Comparison of ENCODE assay signal across 23 mouse cellular contexts in genomic region chr6:65114902-65115301, GRCm38 (mm10). TPM values are rescaled to one million over a fixed set of nuclear protein-coding genes. Genes with fewer than 3 reads are reported as not detected.
DNase-seq lines count a peak whose midpoint lies in the region; ATAC-seq lines count a peak whose summit lies in the region.
"Had no signal": no experiment of that assay in that cellular context is flagged by ENCODE, and none has a peak within 500 bp of the region (broad histone marks: within the 10 kb centered on the region; RNA-seq: fewer than 3 reads in every experiment).

No protein-coding gene starts in this region.

- no peak overlapping the region for H3K27ac ChIP-seq in heart, embryonic 10.5 days
- no peak overlapping the region for H3K27ac ChIP-seq in hindbrain, embryonic 12.5 days
- H3K27ac ChIP-seq: embryonic facial prominence, embryonic 10.5 days; forebrain, embryonic 15.5 days; heart, embryonic 15.5 days; kidney, embryonic 15.5 days; layer of hippocampus, adult 2 months; limb, embryonic 10.5 days; liver, embryonic 13.5 days; stomach, embryonic 15.5 days had no signal

- H3K27me3 ChIP-seq in heart, embryonic 10.5 days (ENCODE audit: insufficient read depth, poor library complexity, severe bottlenecking), result no peaks in the 10 kb centered on the region
- H3K27me3 ChIP-seq in hindbrain, embryonic 12.5 days, result no peaks in the 10 kb centered on the region
- H3K27me3 ChIP-seq: forebrain, embryonic 15.5 days; heart, embryonic 15.5 days; kidney, embryonic 15.5 days; liver, embryonic 13.5 days; Patski; stomach, embryonic 15.5 days had no signal

- H3K9ac ChIP-seq in hindbrain, embryonic 12.5 days, result no peak overlapping the region
- H3K9ac ChIP-seq: forebrain, embryonic 15.5 days; heart, embryonic 15.5 days; kidney, embryonic 15.5 days; liver, embryonic 13.5 days; stomach, embryonic 15.5 days had no signal

- no peaks in the 10 kb centered on the region for H3K4me1 ChIP-seq in heart, embryonic 10.5 days
- no peaks in the 10 kb centered on the region for H3K4me1 ChIP-seq in hindbrain, embryonic 12.5 days
- H3K4me1 ChIP-seq: embryonic facial prominence, embryonic 10.5 days; forebrain, embryonic 15.5 days; heart, embryonic 15.5 days; kidney, embryonic 15.5 days; limb, embryonic 10.5 days; liver, embryonic 13.5 days; stomach, embryonic 15.5 days had no signal

- peak; percentile 80 for DNase-seq in heart, adult 11 months
- DNase-seq in heart, embryonic 10.5 days (ENCODE audit: low spot score), result no peak
- DNase-seq in 3T3-L1 (ENCODE audit: low read depth, low spot score), result peak; percentile 29
- DNase-seq in brain, adult 2 months (ENCODE audit: low read depth, low spot score), result peak; percentile 32
- DNase-seq in yolk sac, embryonic 10.5 days (ENCODE audit: low spot score), result no peak
- DNase-seq in spleen, postnatal 10 days (ENCODE audit: low spot score in 2 of 2), result no peak
- DNase-seq: adrenal gland, postnatal 36 days; B cell, adult 2 months; cerebellum, postnatal 14 days; liver, embryonic 13.5 days; lung, postnatal 4 days; midbrain, embryonic 14.5 days had no signal

- peaks cover 73% of the 10 kb centered on the region for H3K36me3 ChIP-seq in heart, embryonic 10.5 days
- H3K36me3 ChIP-seq in hindbrain, embryonic 12.5 days, result peaks cover 48% of the 10 kb centered on the region

- 86% methylated on average over 2 of the region's 2 CpGs for WGBS in heart, embryonic 10.5 days
- WGBS in hindbrain, embryonic 12.5 days, result 84% methylated on average over 2 of the region's 2 CpGs

- H3K4me3 ChIP-seq in heart, embryonic 10.5 days, result no peak overlapping the region
- H3K4me3 ChIP-seq in hindbrain, embryonic 12.5 days, result no peak overlapping the region
- H3K4me3 ChIP-seq: embryonic facial prominence, embryonic 10.5 days; forebrain, embryonic 15.5 days; heart, embryonic 15.5 days; kidney, embryonic 15.5 days; layer of hippocampus, adult 2 months; limb, embryonic 10.5 days; liver, embryonic 13.5 days; stomach, embryonic 15.5 days had no signal

- no peaks in the 10 kb centered on the region for H3K9me3 ChIP-seq in heart, embryonic 10.5 days
- no peaks in the 10 kb centered on the region for H3K9me3 ChIP-seq in hindbrain, embryonic 12.5 days (replicated peaks)
- H3K9me3 ChIP-seq: embryonic facial prominence, embryonic 10.5 days; forebrain, embryonic 15.5 days; heart, embryonic 15.5 days; kidney, embryonic 15.5 days; limb, embryonic 10.5 days; liver, embryonic 13.5 days; stomach, embryonic 15.5 days had no signal

- ATAC-seq in megakaryocyte progenitor cell, adult 5-6 weeks (replicated peaks; ENCODE audit: poor library complexity), result peak; percentile 98
- no peak for ATAC-seq in hindbrain, embryonic 12.5 days (ENCODE audit: low FRiP score)
- ATAC-seq: activated CD4-positive, CD25-positive, alpha-beta regulatory T cell, adult 4 months; forebrain, embryonic 15.5 days; Patski had no signal

- H3K4me2 ChIP-seq in hindbrain, embryonic 12.5 days (replicated peaks), result no peak overlapping the region
- H3K4me2 ChIP-seq: forebrain, embryonic 15.5 days; heart, embryonic 15.5 days; kidney, embryonic 15.5 days; liver, embryonic 13.5 days; stomach, embryonic 15.5 days had no signal

RNA-seq across cellular contexts. Expression of gene Hpgds, which starts 29.8 kb away (rescaled TPM):
- polyA plus RNA-seq in heart, embryonic 10.5 days (2016; fragmentation: Nextera tagmentation; extraction: Ambion mirVana), result 0.54 and 1.4 TPM in 2 replicates
- 0.30 and 1.3 TPM in 2 replicates for total RNA-seq in megakaryocyte progenitor cell, adult 5-6 weeks (2015)
- 0.37 and 0.84 TPM in 2 replicates for total RNA-seq in megakaryocyte progenitor cell, adult 5-6 weeks (2017)
- 10.8 and 12.3 TPM in 2 replicates for polyA plus RNA-seq in hindbrain, embryonic 12.5 days (2016; fragmentation: Nextera tagmentation; extraction: Ambion mirVana)

Comparison
In these comparisons a context has a peak if more than half of its experiments do, and no peak if none do; other contexts are left out.
1. DNase-seq: peak in heart, adult 11 months (single experiment), 3T3-L1 (single experiment) and brain, adult 2 months (single experiment); none in heart, embryonic 10.5 days (single experiment), yolk sac, embryonic 10.5 days (single experiment) and spleen, postnatal 10 days (0 of 2).